Mouse (Mus musculus): ENCODE results near the gene Ptpn23. TPM values are rescaled to one million over a fixed set of nuclear protein-coding genes. Genes with fewer than 3 reads are reported as not detected.

The Ptpn23 gene
- total RNA-seq, 1 experiment from 2014 or later: 3.7 TPM

DNA sequence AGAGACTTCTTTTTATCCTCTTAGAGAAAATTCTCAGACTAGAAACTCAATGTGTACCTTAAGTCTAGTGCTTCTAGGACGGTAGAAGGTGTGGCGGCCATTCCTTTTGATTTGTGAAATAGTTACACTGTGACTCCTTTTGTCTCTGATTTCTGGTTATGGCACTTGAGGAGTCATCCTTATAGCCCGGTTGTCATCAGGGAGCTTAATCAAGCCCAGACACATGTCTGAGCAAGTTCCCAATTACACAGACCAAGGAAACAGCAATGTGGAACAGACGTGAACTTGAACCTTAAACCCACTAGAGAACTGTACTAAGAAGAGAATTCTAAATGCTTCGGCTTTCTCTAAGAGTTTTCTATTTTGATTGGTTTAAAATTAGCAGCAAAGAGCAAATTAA lies 57.8 kb downstream of the Ptpn23 start:
- no peak for ATAC-seq (replicated peaks in 1 of 2; ENCODE audit: insufficient read depth in 1 of 2, low FRiP score in 2 of 2, low TSS enrichment in 1 of 2, low read depth in 1 of 2, poor library complexity in 2 of 2, severe bottlenecking in 2 of 2)

GRCm38 (mm10) chr9:110348899-110349298 lies 59.1 kb downstream of the Ptpn23 start:
- ATAC-seq (replicated peaks in 1 of 2; ENCODE audit: insufficient read depth in 1 of 2, low FRiP score in 2 of 2, low TSS enrichment in 1 of 2, low read depth in 1 of 2, poor library complexity in 2 of 2, severe bottlenecking in 2 of 2): no peak

DNA sequence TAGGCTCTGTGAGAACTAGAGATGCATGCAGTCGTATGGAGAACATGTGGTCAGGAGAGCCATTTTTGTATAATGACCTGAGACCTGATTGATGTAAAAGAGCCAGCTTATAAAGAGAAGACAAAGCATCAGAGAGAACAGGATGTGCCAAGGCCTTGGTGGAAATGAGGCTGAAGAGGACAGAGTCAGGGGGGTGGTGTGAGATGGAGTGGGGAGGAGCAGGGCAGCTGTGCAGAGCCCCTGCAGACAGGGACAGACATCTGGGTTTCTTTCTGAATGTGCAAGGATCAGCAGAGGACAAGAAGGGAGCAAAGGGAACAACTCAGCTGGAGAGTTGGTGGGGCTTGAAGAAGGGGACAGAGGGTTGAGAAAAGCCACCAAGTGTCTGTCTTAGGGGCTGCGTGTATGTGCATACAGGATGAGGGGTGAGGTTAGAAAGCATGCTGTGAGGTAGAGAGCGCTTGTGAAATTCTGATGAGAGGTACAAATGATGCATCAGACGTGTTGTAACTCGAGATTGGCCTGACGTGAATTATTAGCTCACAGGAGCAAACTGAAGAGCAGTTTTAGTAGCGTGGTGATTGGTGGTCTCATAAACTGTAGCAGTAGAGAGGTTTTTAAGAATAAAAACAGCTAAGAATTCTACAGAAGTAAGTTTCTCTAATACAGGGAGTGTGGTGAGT lies 62.8 kb downstream of the Ptpn23 start:
- no peak for ATAC-seq (replicated peaks in 1 of 2; ENCODE audit: insufficient read depth in 1 of 2, low FRiP score in 2 of 2, low TSS enrichment in 1 of 2, low read depth in 1 of 2, poor library complexity in 2 of 2, severe bottlenecking in 2 of 2)

DNA sequence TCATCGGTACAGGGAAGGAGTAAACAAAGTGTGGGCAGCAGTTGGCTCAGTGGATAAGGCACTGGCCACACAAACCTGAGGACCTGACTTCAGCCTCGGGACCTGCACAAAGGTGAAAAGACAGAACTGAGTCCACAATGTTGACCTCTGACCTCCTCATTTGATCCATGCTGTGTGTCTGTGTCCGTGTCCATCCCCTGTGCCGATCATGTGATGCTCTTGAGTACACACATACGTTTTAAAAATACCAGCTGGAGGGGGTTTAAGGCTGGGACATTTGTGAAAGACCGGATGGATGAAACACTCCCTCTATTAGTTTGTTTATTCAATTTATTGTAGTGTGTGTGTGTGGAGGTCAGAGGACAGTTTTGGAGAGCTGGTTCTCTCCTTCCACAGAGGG lies 64.2 kb downstream of the Ptpn23 start:
- ATAC-seq (replicated peaks in 1 of 2; ENCODE audit: insufficient read depth in 1 of 2, low FRiP score in 2 of 2, low TSS enrichment in 1 of 2, low read depth in 1 of 2, poor library complexity in 2 of 2, severe bottlenecking in 2 of 2): no peak

- no peak for ATAC-seq (replicated peaks in 1 of 2; ENCODE audit: insufficient read depth in 1 of 2, low FRiP score in 2 of 2, low TSS enrichment in 1 of 2, low read depth in 1 of 2, poor library complexity in 2 of 2, severe bottlenecking in 2 of 2)
These were observed 66.0 kb downstream of the Ptpn23 start for GRCm38 (mm10) chr9:110342008-110342407.

- ATAC-seq (replicated peaks in 1 of 2; ENCODE audit: insufficient read depth in 1 of 2, low FRiP score in 2 of 2, low TSS enrichment in 1 of 2, low read depth in 1 of 2, poor library complexity in 2 of 2, severe bottlenecking in 2 of 2): no peak
These were observed 67.8 kb downstream of the Ptpn23 start for GRCm38 (mm10) chr9:110340037-110340750.

Other genes starting within 250 kb of the Ptpn23 start
- 0.88 and 1.6 TPM in 2 replicates for gene Cspg5, start 164.4 kb downstream of the Ptpn23 start, total RNA-seq (2017)
- gene Elp6, start 103.0 kb downstream of the Ptpn23 start, total RNA-seq (2017): 3.6 and 5.3 TPM in 2 replicates
- gene Scap, start 74.9 kb downstream of the Ptpn23 start, total RNA-seq (2017): 21.4 and 23.2 TPM in 2 replicates
- gene Ngp, start 11.5 kb upstream of the Ptpn23 start, total RNA-seq (2017): 584 and 1,397 TPM in 2 replicates
- 12.6 and 15.4 TPM in 2 replicates for gene Klhl18, start 68.5 kb upstream of the Ptpn23 start, total RNA-seq (2017)
- 2.0 and 2.1 TPM in 2 replicates for gene Kif9, start 68.7 kb upstream of the Ptpn23 start, total RNA-seq (2017)
- 197 and 205 TPM in 2 replicates for gene Setd2, start 124.4 kb upstream of the Ptpn23 start, total RNA-seq (2017)
- gene Nradd, start 216.2 kb upstream of the Ptpn23 start, total RNA-seq (2017): 4.1 and 6.2 TPM in 2 replicates
- 38.0 and 61.7 TPM in 2 replicates for gene Nbeal2, start 245.9 kb upstream of the Ptpn23 start, total RNA-seq (2017)
- 89.4 and 111 TPM in 2 replicates for gene Ccdc12, start 248.3 kb upstream of the Ptpn23 start, total RNA-seq (2017)